Mouse (Mus musculus): ENCODE results near the gene Shf. TPM values are rescaled to one million over a fixed set of nuclear protein-coding genes. Genes with fewer than 3 reads are reported as not detected.
"Not testable (repeated sequence)": the region's sequence is repeated elsewhere in the genome, so short reads cannot be mapped to it uniquely, and the experiment has no call there.

Gene Shf
- 3.2 and 5.4 TPM in 2 replicates for polyA plus RNA-seq (2016; fragmentation: Nextera tagmentation; extraction: Ambion mirVana)

- Histone ChIP-seq H3K9me3 (no peaks in the 10 kb centered on the region), H3K4me3 (peak within 1 kb of the TSS; percentile 89), H3K4me1 (peaks cover 33% of the 10 kb centered on the region), H3K36me3 (no peaks in the 10 kb centered on the region; the same call in 1 of the 2 replicates), H3K27me3 (ENCODE audit: insufficient read depth, poor library complexity, severe bottlenecking) (peaks cover 14% of the 10 kb centered on the region), H3K27ac (peak within 1 kb of the TSS; percentile 96)
- DNase-seq (ENCODE audit: low spot score) = peak; percentile 96
- WGBS = under 1% methylated on average over 53 of the region's 54 CpGs
Measured at GRCm38 (mm10) chr2:122368995-122369739, at the start of gene Shf. Gene Shf, minus strand, starts transcription at chr2:122369162.

GRCm38 (mm10) chr2:122408928-122409327 lies 40.0 kb upstream of the Shf start:
- DNase-seq (ENCODE audit: low spot score) = no peak
- Histone ChIP-seq H3K4me1 (no peaks in the 10 kb centered on the region), H3K36me3 (no peaks in the 10 kb centered on the region), H3K27me3 (ENCODE audit: insufficient read depth, poor library complexity, severe bottlenecking) (no peaks in the 10 kb centered on the region), H3K4me3 (no peak overlapping the region), H3K9me3 (no peaks in the 10 kb centered on the region), H3K27ac (no peak overlapping the region)
- WGBS = 82% methylated on average over 7 of the region's 7 CpGs

DNA sequence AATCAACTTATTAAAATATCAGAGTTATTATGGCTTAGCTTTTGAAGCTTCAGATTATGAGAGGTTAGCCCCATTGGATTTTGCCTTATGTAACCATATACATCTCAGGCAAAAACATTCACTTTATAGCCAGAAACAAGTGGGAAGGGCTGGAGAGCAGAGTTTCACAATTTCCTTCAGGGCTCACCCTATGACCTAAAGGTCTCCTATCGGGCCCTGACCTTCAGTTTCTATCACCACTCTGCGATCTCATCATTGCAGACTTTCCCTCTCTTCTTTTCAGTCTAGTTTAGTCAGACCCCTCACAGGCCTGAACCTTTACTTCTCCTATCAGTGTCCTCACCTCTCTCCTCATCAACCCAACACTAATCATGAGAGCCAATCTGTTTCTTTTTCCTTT lies 38.6 kb upstream of the Shf start:
- Histone ChIP-seq H3K4me1 (no peaks in the 10 kb centered on the region), H3K36me3 (no peaks in the 10 kb centered on the region), H3K27me3 (ENCODE audit: insufficient read depth, poor library complexity, severe bottlenecking) (no peaks in the 10 kb centered on the region), H3K27ac (no peak overlapping the region), H3K9me3 (no peaks in the 10 kb centered on the region), H3K4me3 (no peak overlapping the region)
- WGBS = 78% methylated on average over 2 of the region's 2 CpGs
- DNase-seq (ENCODE audit: low spot score) = no peak

- no peak overlapping the region for H3K4me3 ChIP-seq
- H3K4me1 ChIP-seq = no peaks in the 10 kb centered on the region
- WGBS = 84% methylated on average over 1 of the region's 1 CpGs
- no peak overlapping the region for H3K27ac ChIP-seq
- no peaks in the 10 kb centered on the region for H3K36me3 ChIP-seq
- no peaks in the 10 kb centered on the region for H3K27me3 ChIP-seq (ENCODE audit: insufficient read depth, poor library complexity, severe bottlenecking)
- H3K9me3 ChIP-seq = no peaks in the 10 kb centered on the region
- DNase-seq (ENCODE audit: low spot score) = no peak
Measured at GRCm38 (mm10) chr2:122396150-122396549, 27.2 kb upstream of the Shf start.

- H3K4me3 ChIP-seq; H3K36me3 ChIP-seq; H3K9me3 ChIP-seq; H3K27me3 ChIP-seq (ENCODE audit: insufficient read depth, poor library complexity, severe bottlenecking); DNase-seq (ENCODE audit: low spot score); H3K4me1 ChIP-seq; H3K27ac ChIP-seq: not testable (repeated sequence)
- WGBS = 91% methylated on average over 3 of the region's 3 CpGs
Measured at GRCm38 (mm10) chr2:122387135-122387534, 18.2 kb upstream of the Shf start.

DNA sequence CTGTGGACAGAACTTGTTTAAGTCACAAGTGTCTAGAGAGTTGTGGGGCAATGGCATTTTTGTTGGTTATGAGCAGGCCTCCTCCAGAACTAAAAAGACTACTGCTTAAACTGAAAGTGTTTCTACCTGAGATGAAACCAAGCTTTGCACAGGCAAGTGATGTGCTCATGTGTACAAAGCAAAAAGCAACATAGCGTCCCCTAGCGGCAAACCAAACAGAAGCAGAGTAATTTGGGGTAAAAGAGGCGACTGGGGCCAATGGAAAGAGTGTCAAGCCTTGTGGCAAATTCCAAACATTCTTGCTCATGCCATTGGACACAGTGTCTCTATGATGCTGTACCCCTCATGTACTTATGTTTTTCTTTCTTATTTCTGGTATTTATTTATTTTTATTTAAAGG lies 16.1 kb upstream of the Shf start:
- Histone ChIP-seq H3K36me3 (no peaks in the 10 kb centered on the region), H3K4me1 (0 out of 2 replicates have a peak, but pooled peaks cover 5% of the 10 kb centered on the region), H3K4me3 (no peak overlapping the region), H3K27ac (no peak overlapping the region), H3K27me3 (ENCODE audit: insufficient read depth, poor library complexity, severe bottlenecking) (0 out of 2 replicates have a peak, but pooled peaks cover 2% of the 10 kb centered on the region), H3K9me3 (no peaks in the 10 kb centered on the region)
- no peak for DNase-seq (ENCODE audit: low spot score)
- WGBS = 52% methylated on average over 3 of the region's 3 CpGs

GRCm38 (mm10) chr2:122382121-122382520 lies 13.2 kb upstream of the Shf start:
- no peak overlapping the region for H3K4me3 ChIP-seq
- 0 out of 2 replicates have a peak, but pooled peaks cover 2% of the 10 kb centered on the region for H3K27me3 ChIP-seq (ENCODE audit: insufficient read depth, poor library complexity, severe bottlenecking)
- no peak for DNase-seq (ENCODE audit: low spot score)
- H3K4me1 ChIP-seq = 0 out of 2 replicates have a peak, but pooled peaks cover 5% of the 10 kb centered on the region
- H3K27ac ChIP-seq = no peak overlapping the region
- 72% methylated on average over 6 of the region's 6 CpGs for WGBS
- no peaks in the 10 kb centered on the region for H3K9me3 ChIP-seq
- H3K36me3 ChIP-seq = no peaks in the 10 kb centered on the region

- no peak overlapping the region for H3K27ac ChIP-seq
- 0 out of 2 replicates have a peak, but pooled peaks cover 5% of the 10 kb centered on the region for H3K4me1 ChIP-seq
- H3K36me3 ChIP-seq = no peaks in the 10 kb centered on the region
- DNase-seq (ENCODE audit: low spot score) = no peak
- H3K4me3 ChIP-seq = no peak overlapping the region; the same call in 1 of the 2 replicates
- 68% methylated on average over 16 of the region's 16 CpGs for WGBS
- H3K9me3 ChIP-seq = no peaks in the 10 kb centered on the region
- H3K27me3 ChIP-seq (ENCODE audit: insufficient read depth, poor library complexity, severe bottlenecking) = 0 out of 2 replicates have a peak, but pooled peaks cover 2% of the 10 kb centered on the region
Measured at GRCm38 (mm10) chr2:122381329-122382103, 12.6 kb upstream of the Shf start.

- no peaks in the 10 kb centered on the region for H3K36me3 ChIP-seq
- no peak for DNase-seq (ENCODE audit: low spot score)
- peak overlapping the region; percentile 49 for H3K4me3 ChIP-seq
- 0 out of 2 replicates have a peak, but pooled peaks cover 5% of the 10 kb centered on the region for H3K4me1 ChIP-seq
- no peak overlapping the region; the same call in 1 of the 2 replicates for H3K27ac ChIP-seq
- 0 out of 2 replicates have a peak, but pooled peaks cover 2% of the 10 kb centered on the region for H3K27me3 ChIP-seq (ENCODE audit: insufficient read depth, poor library complexity, severe bottlenecking)
- whole genome bisulfite sequencing = 7% methylated on average over 11 of the region's 11 CpGs
- H3K9me3 ChIP-seq = no peaks in the 10 kb centered on the region
Measured at GRCm38 (mm10) chr2:122380768-122381311, 11.9 kb upstream of the Shf start.

GRCm38 (mm10) chr2:122379292-122379650 lies 10.3 kb upstream of the Shf start:
- Histone ChIP-seq H3K9me3 (no peaks in the 10 kb centered on the region), H3K4me3 (no peak overlapping the region), H3K4me1 (0 out of 2 replicates have a peak, but pooled peaks cover 5% of the 10 kb centered on the region), H3K36me3 (no peaks in the 10 kb centered on the region), H3K27ac (no peak overlapping the region), H3K27me3 (ENCODE audit: insufficient read depth, poor library complexity, severe bottlenecking) (0 out of 2 replicates have a peak, but pooled peaks cover 2% of the 10 kb centered on the region)
- WGBS = 41% methylated on average over 2 of the region's 2 CpGs
- no peak for DNase-seq (ENCODE audit: low spot score)

DNA sequence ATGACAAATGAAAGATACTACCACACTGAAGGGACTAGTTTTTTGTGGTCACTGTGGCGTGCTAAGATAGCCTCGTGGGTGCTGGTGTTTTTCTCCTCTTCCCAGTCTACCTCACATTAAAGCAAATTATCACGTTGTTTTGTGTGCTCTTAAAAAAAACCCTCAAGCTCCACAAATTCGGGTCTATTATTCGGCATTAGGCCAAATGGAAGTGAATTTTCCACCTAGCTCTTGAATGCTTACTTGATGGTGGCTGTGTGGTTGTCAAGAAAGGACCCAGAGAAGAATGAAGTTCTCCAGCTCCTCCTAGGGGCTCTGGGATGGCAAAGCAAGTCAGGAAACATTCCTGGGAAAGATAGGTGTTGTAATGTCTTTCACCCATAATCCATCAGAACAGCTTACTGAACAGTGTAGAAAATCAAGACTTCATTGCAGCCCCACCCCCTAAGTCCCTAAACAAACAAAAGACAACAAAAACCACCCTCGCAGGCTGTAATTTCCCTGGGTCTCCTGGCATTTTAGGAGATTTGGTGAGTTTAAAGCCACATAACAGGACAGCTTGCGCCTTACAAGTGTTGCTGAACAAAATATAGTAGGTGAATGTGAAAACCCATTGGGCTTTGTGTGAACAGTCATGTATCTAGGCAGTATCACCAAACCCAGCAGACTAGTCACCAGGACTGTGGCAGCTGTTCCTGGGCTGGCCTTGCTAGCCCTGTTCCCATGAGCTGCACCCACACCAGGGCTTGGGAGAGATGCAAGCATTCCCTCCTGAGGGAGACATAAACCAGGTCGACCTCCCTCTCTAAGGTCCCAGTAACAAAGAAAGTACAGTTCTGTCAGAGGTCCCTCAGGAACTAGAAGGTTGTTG lies 9.7 kb upstream of the Shf start:
- DNase-seq (ENCODE audit: low spot score) = peak; percentile 75
- Histone ChIP-seq H3K4me3 (peak overlapping the region; percentile 71), H3K27ac (peak overlapping the region; percentile 52; the same call in 1 of the 2 replicates), H3K9me3 (no peaks in the 10 kb centered on the region), H3K36me3 (no peaks in the 10 kb centered on the region), H3K27me3 (ENCODE audit: insufficient read depth, poor library complexity, severe bottlenecking) (0 out of 2 replicates have a peak, but pooled peaks cover 2% of the 10 kb centered on the region), H3K4me1 (0 out of 2 replicates have a peak, but pooled peaks cover 5% of the 10 kb centered on the region)
- WGBS = 15% methylated on average over 8 of the region's 8 CpGs

DNA sequence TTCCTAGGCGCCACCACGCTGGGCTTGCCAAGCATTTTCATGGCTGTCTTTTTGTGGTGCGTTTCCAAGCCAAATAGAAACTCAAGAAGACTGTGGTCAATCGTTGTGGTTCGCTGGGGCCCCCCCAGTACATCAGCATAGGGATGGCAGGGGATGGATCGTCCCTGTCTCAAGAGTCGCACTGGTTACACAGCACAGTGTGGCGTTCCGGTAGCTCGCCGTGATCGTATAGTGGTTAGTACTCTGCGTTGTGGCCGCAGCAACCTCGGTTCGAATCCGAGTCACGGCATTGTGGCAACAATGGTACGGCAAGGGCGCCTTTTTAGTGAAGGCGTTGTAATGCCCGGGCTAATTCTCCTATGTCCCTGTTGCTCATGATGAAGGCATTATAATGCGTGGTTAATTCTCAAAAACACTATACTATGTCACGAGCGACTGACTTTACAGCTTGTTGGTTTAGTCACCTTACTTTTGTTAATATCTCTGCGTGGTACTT lies 8.8 kb upstream of the Shf start:
- Histone ChIP-seq H3K27me3 (ENCODE audit: insufficient read depth, poor library complexity, severe bottlenecking) (0 out of 2 replicates have a peak, but pooled peaks cover 2% of the 10 kb centered on the region), H3K27ac (peak overlapping the region; percentile 89), H3K4me3 (peak overlapping the region; percentile 71), H3K36me3 (no peaks in the 10 kb centered on the region), H3K4me1 (0 out of 2 replicates have a peak, but pooled peaks cover 5% of the 10 kb centered on the region), H3K9me3 (no peaks in the 10 kb centered on the region)
- peak; percentile 92 for DNase-seq (ENCODE audit: low spot score)
- WGBS = under 1% methylated on average over 26 of the region's 26 CpGs

All from heart, embryonic 10.5 days (tissue).